Mouse (Mus musculus) embryonic facial prominence, embryonic 15.5 days (tissue): ENCODE measurements around the gene Ankrd52. TPM values are rescaled to one million over a fixed set of nuclear protein-coding genes. Genes with fewer than 3 reads are reported as not detected.

Experiments used
- ATAC-seq: fragments of 200-750 bp; cut with Nextera tagmentation; 2 replicates; pipeline ENCODE4 v1.8.0; 2017; ENCODE audit warnings: low read depth, moderate TSS enrichment; ENCODE audit not compliant: insufficient number of reproducible peaks, low FRiP score, low TSS enrichment
- H3K27ac ChIP-seq: fragments of 300-500 bp; sonication (generic); replicated peaks from 2 replicates; pipeline ENCODE4 v1.5.1; 2015; ENCODE audit warnings: mild to moderate bottlenecking, inconsistent platforms
- H3K27me3 ChIP-seq: fragments of 300-500 bp; sonication (generic); 2 replicates; pipeline ENCODE4 v1.6.1; 2015; ENCODE audit warnings: inconsistent platforms
- H3K36me3 ChIP-seq: fragments of 300-500 bp; sonication (generic); 2 replicates; pipeline ENCODE4 v1.6.1; 2015; ENCODE audit warnings: mild to moderate bottlenecking, inconsistent platforms
- H3K4me1 ChIP-seq: fragments of 300-500 bp; sonication (generic); 2 replicates; pipeline ENCODE4 v1.6.1; 2015; ENCODE audit warnings: inconsistent platforms
- H3K4me2 ChIP-seq: fragments of 300-500 bp; sonication (generic); replicated peaks from 2 replicates; pipeline ENCODE4 v1.6.1; 2015; ENCODE audit warnings: mild to moderate bottlenecking, inconsistent platforms
- H3K4me3 ChIP-seq: fragments of 300-500 bp; sonication (generic); replicated peaks from 2 replicates; pipeline ENCODE4 v1.5.1; 2015; ENCODE audit warnings: mild to moderate bottlenecking, inconsistent platforms
- H3K9ac ChIP-seq: fragments of 300-500 bp; sonication (generic); 2 replicates; pipeline ENCODE4 v1.6.1; 2015; ENCODE audit warnings: inconsistent platforms
- H3K9me3 ChIP-seq: fragments of 300-500 bp; sonication (generic); replicated peaks from 2 replicates; pipeline ENCODE4 v1.6.1; 2016; ENCODE audit warnings: inconsistent platforms
- WGBS: fragments of 180-500 bp; shearing (Covaris S2); methylation state at CpG from one replicate; pipeline ENCODE4 v1.1.7; 2015; 5-methylcytosine and 5-hydroxymethylcytosine counted together
- polyA plus RNA-seq: library from polyadenylated mRNA; unstranded; fragments of >200 nt; fragmentation: Nextera tagmentation; extraction: Ambion mirVana; gene quantifications from 2 replicates; pipeline ENCODE4 v1.2.1, GENCODE M21; 2015

The Ankrd52 gene
- polyA plus RNA-seq, 1 experiment from 2014 or later: 11.0 TPM

GRCm38 (mm10) chr10:128343436-128343835, 33.5 kb upstream of the Ankrd52 start:
- Histone ChIP-seq H3K4me3 (no peak overlapping the region), H3K9ac (no peak overlapping the region), H3K27me3 (no peaks in the 10 kb centered on the region), H3K36me3 (no peaks in the 10 kb centered on the region), H3K9me3 (no peaks in the 10 kb centered on the region), H3K4me2 (no peak overlapping the region), H3K27ac (no peak overlapping the region), H3K4me1 (peaks cover 20% of the 10 kb centered on the region)
- 98% methylated on average over 1 of the region's 1 CpGs for WGBS
- ATAC-seq: no peak

GRCm38 (mm10) chr10:128344568-128345275, 32.2 kb upstream of the Ankrd52 start:
- peak; percentile 67 for ATAC-seq
- Histone ChIP-seq H3K4me2 (peak overlapping the region; percentile 28; the same call in 1 of the 2 replicates), H3K4me1 (peaks cover 9% of the 10 kb centered on the region), H3K9me3 (no peaks in the 10 kb centered on the region), H3K27me3 (no peaks in the 10 kb centered on the region), H3K4me3 (0 out of 2 replicates have a peak overlapping the region, but pooled peaks have one; percentile 6), H3K9ac (no peak overlapping the region), H3K36me3 (0 out of 2 replicates have a peak, but pooled peaks cover 8% of the 10 kb centered on the region), H3K27ac (peak overlapping the region; percentile 76)
- 34% methylated on average over 7 of the region's 7 CpGs for WGBS

- Histone ChIP-seq H3K27ac (no peak overlapping the region), H3K4me2 (no peak overlapping the region), H3K4me3 (no peak overlapping the region), H3K36me3 (peaks cover 35% of the 10 kb centered on the region), H3K27me3 (no peaks in the 10 kb centered on the region), H3K9me3 (no peaks in the 10 kb centered on the region), H3K4me1 (peaks cover 9% of the 10 kb centered on the region), H3K9ac (no peak overlapping the region)
- no peak for ATAC-seq
- 86% methylated on average over 8 of the region's 8 CpGs for WGBS
Measured at GRCm38 (mm10) chr10:128347541-128347940, 29.4 kb upstream of the Ankrd52 start.

GRCm38 (mm10) chr10:128358796-128359195, 18.1 kb upstream of the Ankrd52 start:
- Histone ChIP-seq H3K4me3 (no peak overlapping the region), H3K27ac (no peak overlapping the region), H3K9me3 (no peaks in the 10 kb centered on the region), H3K4me2 (no peak overlapping the region), H3K4me1 (no peaks in the 10 kb centered on the region), H3K9ac (no peak overlapping the region), H3K36me3 (peaks cover 80% of the 10 kb centered on the region), H3K27me3 (no peaks in the 10 kb centered on the region)
- ATAC-seq: no peak
- WGBS: 48% methylated on average over 2 of the region's 2 CpGs

GRCm38 (mm10) chr10:128359226-128359625, 17.7 kb upstream of the Ankrd52 start:
- Histone ChIP-seq H3K4me1 (no peaks in the 10 kb centered on the region), H3K4me2 (no peak overlapping the region), H3K4me3 (no peak overlapping the region), H3K36me3 (peaks cover 77% of the 10 kb centered on the region), H3K27ac (no peak overlapping the region), H3K27me3 (no peaks in the 10 kb centered on the region), H3K9me3 (no peaks in the 10 kb centered on the region), H3K9ac (no peak overlapping the region)
- WGBS: 85% methylated on average over 6 of the region's 6 CpGs
- no peak for ATAC-seq

- H3K27ac ChIP-seq: no peak overlapping the region
- H3K4me2 ChIP-seq: no peak overlapping the region
- WGBS: 89% methylated on average over 6 of the region's 6 CpGs
- ATAC-seq: no peak
- H3K4me1 ChIP-seq: no peaks in the 10 kb centered on the region
- H3K36me3 ChIP-seq: peaks cover 75% of the 10 kb centered on the region
- H3K9ac ChIP-seq: no peak overlapping the region
- H3K4me3 ChIP-seq: no peak overlapping the region
- no peaks in the 10 kb centered on the region for H3K27me3 ChIP-seq
- H3K9me3 ChIP-seq: no peaks in the 10 kb centered on the region
Measured at GRCm38 (mm10) chr10:128361836-128362235, 15.1 kb upstream of the Ankrd52 start.

- H3K27ac ChIP-seq: no peak overlapping the region
- no peak overlapping the region for H3K4me3 ChIP-seq
- H3K4me1 ChIP-seq: peaks cover 4% of the 10 kb centered on the region
- H3K9me3 ChIP-seq: no peaks in the 10 kb centered on the region
- no peak for ATAC-seq
- 50% methylated on average over 3 of the region's 3 CpGs for WGBS
- no peak overlapping the region for H3K4me2 ChIP-seq
- H3K27me3 ChIP-seq: no peaks in the 10 kb centered on the region
- no peak overlapping the region for H3K9ac ChIP-seq
- peaks cover 75% of the 10 kb centered on the region for H3K36me3 ChIP-seq
Measured at GRCm38 (mm10) chr10:128362568-128362967, 14.3 kb upstream of the Ankrd52 start.

- peak overlapping the region; percentile 89 for H3K4me2 ChIP-seq
- no peak; the same call in 1 of the 2 replicates for ATAC-seq
- H3K36me3 ChIP-seq: peaks cover 23% of the 10 kb centered on the region
- peaks cover 16% of the 10 kb centered on the region for H3K4me1 ChIP-seq
- H3K4me3 ChIP-seq: peak overlapping the region; percentile 81
- H3K27ac ChIP-seq: peak overlapping the region; percentile 98
- 10% methylated on average over 19 of the region's 19 CpGs for WGBS
- H3K9ac ChIP-seq: peak overlapping the region; percentile 58
- H3K9me3 ChIP-seq: no peaks in the 10 kb centered on the region
- no peaks in the 10 kb centered on the region for H3K27me3 ChIP-seq
Measured at GRCm38 (mm10) chr10:128367899-128368401, 9.0 kb upstream of the Ankrd52 start.

- ATAC-seq: peak; percentile 94
- Histone ChIP-seq H3K4me1 (peaks cover 16% of the 10 kb centered on the region), H3K9me3 (no peaks in the 10 kb centered on the region), H3K4me2 (peak within 1 kb of the TSS; percentile 89), H3K27me3 (no peaks in the 10 kb centered on the region), H3K9ac (peak within 1 kb of the TSS; percentile 58), H3K4me3 (peak within 1 kb of the TSS; percentile 81), H3K36me3 (peaks cover 16% of the 10 kb centered on the region), H3K27ac (peak within 1 kb of the TSS; percentile 98)
- WGBS: under 1% methylated on average over 78 of the region's 87 CpGs
Measured at GRCm38 (mm10) chr10:128368402-128369217, 8.3 kb upstream of the Ankrd52 start, which contains the start of gene Coq10a. Coq10a (minus strand) TSS chr10:128368997.

GRCm38 (mm10) chr10:128369218-128369543, 7.7 kb upstream of the Ankrd52 start:
- no peak for ATAC-seq
- H3K27ac ChIP-seq: peak overlapping the region; percentile 98

GRCm38 (mm10) chr10:128369599-128369998, 7.3 kb upstream of the Ankrd52 start:
- no peak for ATAC-seq
- H3K27ac ChIP-seq: peak overlapping the region; percentile 98
- peaks cover 16% of the 10 kb centered on the region for H3K4me1 ChIP-seq
- no peaks in the 10 kb centered on the region for H3K27me3 ChIP-seq
- H3K36me3 ChIP-seq: peaks cover 10% of the 10 kb centered on the region
- H3K4me2 ChIP-seq: peak overlapping the region; percentile 89
- peak overlapping the region; percentile 58 for H3K9ac ChIP-seq
- peak overlapping the region; percentile 81 for H3K4me3 ChIP-seq
- no peaks in the 10 kb centered on the region for H3K9me3 ChIP-seq
- WGBS: 77% methylated on average over 6 of the region's 6 CpGs

More at GRCm38 (mm10) chr10:128369218-128369543, 7.7 kb upstream of the Ankrd52 start:
- WGBS: 3% methylated on average over 9 of the region's 9 CpGs
- H3K27me3 ChIP-seq: no peaks in the 10 kb centered on the region
- H3K4me1 ChIP-seq: peaks cover 16% of the 10 kb centered on the region
- peak overlapping the region; percentile 81 for H3K4me3 ChIP-seq
- H3K36me3 ChIP-seq: peaks cover 14% of the 10 kb centered on the region
- H3K4me2 ChIP-seq: peak overlapping the region; percentile 89
- no peaks in the 10 kb centered on the region for H3K9me3 ChIP-seq
- H3K9ac ChIP-seq: peak overlapping the region; percentile 58
